Mouse (Mus musculus): ENCODE measurements around the gene Fcmr.

DNA sequence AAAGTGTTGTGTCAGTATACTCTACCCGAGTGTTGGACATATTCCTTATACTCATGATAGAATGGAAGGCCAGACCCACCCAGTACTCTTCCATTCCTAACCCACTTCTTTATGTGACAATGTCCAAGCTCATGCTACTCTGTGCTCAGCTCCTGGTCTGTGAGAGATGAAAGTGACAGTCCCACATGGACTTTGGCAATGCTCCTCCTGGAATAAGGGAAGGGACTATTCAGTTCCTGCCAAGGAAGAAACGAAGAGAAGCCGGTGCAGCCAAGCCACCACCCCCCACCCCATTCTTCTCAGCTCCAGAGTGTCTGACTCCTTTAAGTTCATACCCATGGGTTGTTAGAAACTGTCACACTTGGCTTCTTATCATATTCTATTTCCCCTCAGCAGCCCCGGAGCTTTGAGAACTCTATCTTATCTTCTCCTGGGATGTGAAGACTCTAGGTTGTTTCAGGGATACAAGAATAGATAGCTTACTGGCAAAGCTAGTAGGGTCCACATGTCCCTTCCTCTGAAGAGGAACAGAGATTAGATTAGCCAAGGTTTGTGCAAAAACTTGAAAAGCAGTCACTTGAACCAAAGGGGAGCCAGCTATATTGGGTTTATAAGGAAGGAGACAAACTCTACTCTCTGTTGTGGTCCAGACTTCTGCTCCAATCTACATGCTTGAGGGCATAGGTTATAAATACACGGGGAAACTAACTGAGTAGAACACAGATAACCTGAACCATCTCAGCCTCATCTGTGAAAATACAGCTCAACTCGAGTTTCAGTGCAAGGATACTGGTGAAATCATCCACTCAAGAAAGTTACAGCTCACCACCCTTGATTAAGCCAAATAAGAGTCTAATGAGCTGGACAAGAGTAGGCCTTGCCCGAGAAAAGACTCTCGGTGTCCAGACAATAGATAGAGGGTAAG is 35.3 kb upstream of the Fcmr start:
- no peak for TF ChIP-seq CTCF (IDR thresholded peaks at IDR 0.05; ENCODE audit: borderline replicate concordance, extremely low read depth, insufficient read depth, insufficient read length)
- TF ChIP-seq POLR2A (IDR thresholded peaks at IDR 0.05; ENCODE audit: borderline replicate concordance, extremely low read depth, insufficient read depth, insufficient read length, poor library complexity, severe bottlenecking), result no peak
